Mouse (Mus musculus) CH12.LX (cell line): ENCODE measurements around the gene Gm20388. TPM values are rescaled to one million over a fixed set of nuclear protein-coding genes. Genes with fewer than 3 reads are reported as not detected.

Source experiments
- DNase-seq: peaks from one replicate; pipeline ENCODE4 v3.0.0-alpha.2; 2013; ENCODE audit errors: extremely low read depth
- H3K27ac ChIP-seq: 2 replicates; pipeline ENCODE4 v1.5.1; 2012; ENCODE audit warnings: low read depth, mild to moderate bottlenecking, control low read depth, moderate library complexity; ENCODE audit not compliant: insufficient read depth
- H3K27me3 ChIP-seq: replicated peaks from 2 replicates; pipeline ENCODE3; 2012; ENCODE audit warnings: inconsistent platforms
- H3K36me3 ChIP-seq, 2 experiments: replicated peaks in 1 of 2; 2 replicates each; pipeline versions ENCODE3 to v1.6.1; 2012; ENCODE audit warnings: inconsistent platforms in 1 of 2, low read length in 1 of 2, mild to moderate bottlenecking in 1 of 2, mixed read lengths in 1 of 2, moderate library complexity in 1 of 2; ENCODE audit not compliant: control insufficient read depth in 1 of 2, insufficient read depth in 1 of 2
- H3K4me1 ChIP-seq, 2 experiments: 2 replicates each; pipeline ENCODE4 v1.6.1; 2012; ENCODE audit warnings: inconsistent platforms in 1 of 2, moderate library complexity in 1 of 2; ENCODE audit not compliant: insufficient read depth in 2 of 2, control insufficient read depth in 1 of 2
- H3K4me2 ChIP-seq: 2 replicates; pipeline ENCODE4 v1.6.1; 2012; ENCODE audit warnings: low read depth, mild to moderate bottlenecking, control low read depth; ENCODE audit not compliant: poor library complexity, insufficient read depth, severe bottlenecking
- H3K4me3 ChIP-seq, 3 experiments: fragments of 150-350 bp in 1 of 3; sonication (generic) in 1 of 3; replicated peaks in 1 of 3; 2 replicates each; pipeline versions ENCODE3 to v1.5.1; 2011 to 2012; ENCODE audit warnings: low read depth in 2 of 3, low read length in 2 of 3, mild to moderate bottlenecking in 2 of 3, moderate library complexity in 2 of 3, control low read depth in 1 of 3, improper control_type of control experiment in 1 of 3, inconsistent platforms in 1 of 3, mixed read lengths in 1 of 3; ENCODE audit not compliant: poor library complexity in 1 of 3
- H3K79me2 ChIP-seq: replicated peaks from 2 replicates; pipeline ENCODE4 v1.6.1; 2012; ENCODE audit warnings: mild to moderate bottlenecking, moderate library complexity; ENCODE audit not compliant: control insufficient read depth, poor library complexity, insufficient read depth, severe bottlenecking; ENCODE audit errors: extremely low read depth
- H3K9ac ChIP-seq: 2 replicates; pipeline ENCODE4 v1.6.1; 2012; ENCODE audit warnings: low read depth, mild to moderate bottlenecking, control low read depth, moderate library complexity; ENCODE audit not compliant: insufficient read depth
- H3K9me3 ChIP-seq: replicated peaks from 2 replicates; pipeline ENCODE3; 2012; ENCODE audit warnings: low read length, inconsistent platforms, mixed read lengths
- BHLHE40 ChIP-seq: IDR thresholded peaks from 2 replicates; pipeline ENCODE4 v1.6.1; 2011; ENCODE audit warnings: mild to moderate bottlenecking, low read depth, low read length, improper control_type of control experiment
- CTCF ChIP-seq, 2 experiments: IDR thresholded peaks in 1 of 2; conservative IDR thresholded peaks in 1 of 2; 2 replicates each; pipeline ENCODE4 v1.5.1; 2011 to 2012; ENCODE audit warnings: low read depth in 2 of 2, low read length in 2 of 2, improper control_type of control experiment in 1 of 2, inconsistent platforms in 1 of 2, mild to moderate bottlenecking in 1 of 2, moderate library complexity in 1 of 2
- E2F4 ChIP-seq: IDR thresholded peaks from 2 replicates; pipeline ENCODE4 v1.6.1; 2011; ENCODE audit warnings: low read depth, low read length, improper control_type of control experiment; ENCODE audit not compliant: insufficient replicate concordance
- ELF1 ChIP-seq: IDR thresholded peaks from 2 replicates; pipeline ENCODE4 v1.6.1; 2014; ENCODE audit warnings: low read depth, mild to moderate bottlenecking, inconsistent platforms, low read length, improper control_type of control experiment
- KAT2A ChIP-seq: IDR thresholded peaks from 2 replicates; pipeline ENCODE4 v1.6.1; 2012; ENCODE audit warnings: low read length, improper control_type of control experiment, inconsistent platforms; ENCODE audit not compliant: insufficient replicate concordance
- MAZ ChIP-seq: IDR thresholded peaks from 2 replicates; pipeline ENCODE4 v1.6.1; 2012; ENCODE audit warnings: low read depth, mild to moderate bottlenecking, inconsistent platforms, low read length, improper control_type of control experiment, moderate library complexity
- MEF2A ChIP-seq: IDR thresholded peaks from 2 replicates; pipeline ENCODE4 v1.6.1; 2014; ENCODE audit warnings: low read depth, mild to moderate bottlenecking, inconsistent platforms, low read length, improper control_type of control experiment, borderline replicate concordance
- MYC ChIP-seq: IDR thresholded peaks from 2 replicates; pipeline ENCODE4 v1.6.1; 2011; ENCODE audit warnings: low read depth, mild to moderate bottlenecking, improper control_type of control experiment, low read length
- NELFE ChIP-seq: IDR thresholded peaks from 2 replicates; pipeline ENCODE4 v1.6.1; 2011; ENCODE audit warnings: low read depth, low read length, improper control_type of control experiment
- NRF1 ChIP-seq: IDR thresholded peaks from 2 replicates; pipeline ENCODE4 v1.6.1; 2014; ENCODE audit warnings: low read depth, mild to moderate bottlenecking, inconsistent platforms, low read length, improper control_type of control experiment, moderate library complexity
- PAX5 ChIP-seq: IDR thresholded peaks from 2 replicates; pipeline ENCODE4 v1.6.1; 2012; ENCODE audit warnings: low read length, inconsistent platforms, mixed read lengths
- POLR2A ChIP-seq: IDR thresholded peaks from 2 replicates; pipeline ENCODE4 v1.6.1; 2011; ENCODE audit warnings: low read depth, mild to moderate bottlenecking, improper control_type of control experiment, low read length
- POLR2AphosphoS2 ChIP-seq: IDR thresholded peaks from 2 replicates; pipeline ENCODE4 v1.6.1; 2011; ENCODE audit warnings: low read depth, low read length, improper control_type of control experiment
- RAD21 ChIP-seq: IDR thresholded peaks from 2 replicates; pipeline ENCODE4 v1.6.1; 2011; ENCODE audit warnings: low read depth, mild to moderate bottlenecking, low read length, improper control_type of control experiment, moderate library complexity
- SIN3A ChIP-seq: IDR thresholded peaks from 2 replicates; pipeline ENCODE4 v1.6.1; 2012; ENCODE audit warnings: low read length, improper control_type of control experiment, inconsistent platforms
- SMC3 ChIP-seq: IDR thresholded peaks from 2 replicates; pipeline ENCODE4 v1.6.1; 2011; ENCODE audit warnings: low read depth, low read length, improper control_type of control experiment
- TBP ChIP-seq: conservative IDR thresholded peaks from 2 replicates; pipeline ENCODE4 v1.6.1; 2011; ENCODE audit warnings: low read depth, low read length, improper control_type of control experiment
- TCF12 ChIP-seq: IDR thresholded peaks from 2 replicates; pipeline ENCODE4 v1.6.1; 2014; ENCODE audit warnings: low read depth, mild to moderate bottlenecking, inconsistent platforms, low read length, improper control_type of control experiment
- UBTF ChIP-seq: IDR thresholded peaks from 2 replicates; pipeline ENCODE4 v1.6.1; 2012; ENCODE audit warnings: low read depth, mild to moderate bottlenecking, inconsistent platforms, low read length, improper control_type of control experiment, moderate library complexity
- USF2 ChIP-seq: conservative IDR thresholded peaks from 2 replicates; pipeline ENCODE4 v1.6.1; 2011; ENCODE audit warnings: low read depth, low read length, improper control_type of control experiment
- ZC3H11A ChIP-seq: IDR thresholded peaks from 2 replicates; pipeline ENCODE4 v1.6.1; 2012; ENCODE audit warnings: low read depth, mild to moderate bottlenecking, inconsistent platforms, low read length, improper control_type of control experiment
- ZKSCAN1 ChIP-seq: IDR thresholded peaks from 2 replicates; pipeline ENCODE4 v1.6.1; 2012; ENCODE audit warnings: low read depth, inconsistent platforms, low read length, improper control_type of control experiment, borderline replicate concordance
- ZMIZ1 ChIP-seq: IDR thresholded peaks from 2 replicates; pipeline ENCODE4 v1.6.1; 2012; ENCODE audit warnings: low read depth, mild to moderate bottlenecking, inconsistent platforms, low read length, improper control_type of control experiment
- ZNF384 ChIP-seq: IDR thresholded peaks from 2 replicates; pipeline ENCODE4 v1.6.1; 2012; ENCODE audit warnings: low read depth, low read length, improper control_type of control experiment, inconsistent platforms
- dilution Hi-C: fragments of 300-500 bp; cut with MboI; formaldehyde crosslinking; loops from 2 replicates; pipeline ENCODE4 v1.14.3; 2020; ENCODE audit warnings: low sequenced_read_pairs; ENCODE audit not compliant: extremely low pct_unique_long_range_greater_than_20kb, extremely low pct_ligation_motif_present
- in situ Hi-C: fragments of 300-500 bp; cut with MboI; formaldehyde crosslinking; loops from 3 replicates; pipeline ENCODE4 v1.14.3; 2019; ENCODE audit warnings: low sequenced_read_pairs, low pct_ligation_motif_present, low pct_unique_long_range_greater_than_20kb, mixed read lengths
- polyA plus RNA-seq: library from polyadenylated mRNA; unstranded; fragments of >175 nt; gene quantifications from 2 replicates; pipeline ENCODE4 v1.2.1, GENCODE M21; 2012; ENCODE audit warnings: low read depth; ENCODE audit not compliant: insufficient read length
- total RNA-seq, 2 experiments: library from RNA; depleted of rRNA; stranded (reverse); fragments of 300-350 nt in 1 of 2; fragments of >200 nt in 1 of 2; gene quantifications; 2 replicates each; pipeline ENCODE4 v1.2.3; 2012 to 2014

The Gm20388 gene
- total and polyA plus RNA-seq, 3 experiments, result 14.8 to 26.3 (median 22.2) TPM

GRCm38 (mm10) chr8:123106531-123106930 lies 3195.9 kb downstream of the Gm20388 start:
- Histone ChIP-seq H3K36me3 (peaks cover 27 to 32% of the 10 kb centered on the region in 2 experiments), H3K4me2 (no peak overlapping the region), H3K27me3 (peaks cover 8% of the 10 kb centered on the region), H3K4me3 (no peak overlapping the region), H3K4me1 (peaks cover 3 to 14% of the 10 kb centered on the region in 2 experiments), H3K9me3 (no peaks in the 10 kb centered on the region), H3K9ac (no peak overlapping the region), H3K79me2 (peaks cover 22% of the 10 kb centered on the region), H3K27ac (no peak overlapping the region)
- in situ Hi-C loops (loop anchor here (10.0 kb wide), 1 partner anchor 202 kb away; no protein-coding TSS in a partner anchor), dilution Hi-C loops (no loop called here)
- peak; percentile 56 for DNase-seq
- TF ChIP-seq MYC (peak; percentile 70), CTCF (conservative IDR thresholded peaks at IDR 0.05 in 1 of 2, IDR thresholded peaks at IDR 0.05 in 1 of 2; ENCODE audit: low read depth in 2 of 2, low read length in 2 of 2) (peak; percentile 39 to 69; a peak in 3 of 4 replicates), MAZ (no peak), E2F4 (no peak), BHLHE40 (no peak), UBTF (no peak), ZMIZ1 (no peak), NRF1 (no peak), POLR2A (no peak), SMC3 (peak; percentile 16; the same call in 1 of the 2 replicates), RAD21 (peak; percentile 30), POLR2AphosphoS2 (no peak), ZKSCAN1 (no peak), NELFE (no peak)

- in situ Hi-C loops (loop anchor here (10.0 kb wide), 1 partner anchor 203 kb away; no protein-coding TSS in a partner anchor), dilution Hi-C loops (no loop called here)
- Histone ChIP-seq H3K27me3 (peaks cover 11% of the 10 kb centered on the region), H3K4me1 (peaks cover 3 to 14% of the 10 kb centered on the region in 2 experiments), H3K4me3 (no peak overlapping the region), H3K4me2 (no peak overlapping the region), H3K36me3 (peaks cover 25 to 29% of the 10 kb centered on the region in 2 experiments), H3K9me3 (no peaks in the 10 kb centered on the region), H3K79me2 (peaks cover 15% of the 10 kb centered on the region), H3K27ac (no peak overlapping the region), H3K9ac (no peak overlapping the region)
- DNase-seq, result no peak
- no peak for TF ChIP-seq MAZ
- TF ChIP-seq TBP, result no peak
- TF ChIP-seq USF2, result no peak
- TF ChIP-seq RAD21, result no peak
- TF ChIP-seq ZNF384, result peak; percentile 50; the same call in 1 of the 2 replicates
- no peak for TF ChIP-seq KAT2A
- TF ChIP-seq NRF1, result no peak
- TF ChIP-seq MEF2A, result no peak
- no peak for TF ChIP-seq UBTF
- TF ChIP-seq ELF1, result no peak
- TF ChIP-seq SIN3A, result no peak
- TF ChIP-seq TCF12, result no peak
- TF ChIP-seq CTCF (conservative IDR thresholded peaks at IDR 0.05 in 1 of 2, IDR thresholded peaks at IDR 0.05 in 1 of 2; ENCODE audit: low read depth in 2 of 2, low read length in 2 of 2), result peak in 1 of 2 experiments; percentile 36; a peak in 2 of 4 replicates
- TF ChIP-seq E2F4, result no peak
- TF ChIP-seq ZC3H11A, result no peak
- no peak for TF ChIP-seq PAX5
- TF ChIP-seq MYC, result no peak
- TF ChIP-seq ZKSCAN1, result no peak
Observed at GRCm38 (mm10) chr8:123108010-123108409, 3197.4 kb downstream of the Gm20388 start.
